Mouse (Mus musculus) frontal cortex, postnatal 14 days (tissue): ENCODE data around the gene Scn2b.

ENCODE experiments used
- DNase-seq, 2 experiments: peaks; one replicate each; pipeline ENCODE4 v3.0.0; 2022; ENCODE audit warnings: low spot score in 2 of 2

Gene Scn2b

DNA sequence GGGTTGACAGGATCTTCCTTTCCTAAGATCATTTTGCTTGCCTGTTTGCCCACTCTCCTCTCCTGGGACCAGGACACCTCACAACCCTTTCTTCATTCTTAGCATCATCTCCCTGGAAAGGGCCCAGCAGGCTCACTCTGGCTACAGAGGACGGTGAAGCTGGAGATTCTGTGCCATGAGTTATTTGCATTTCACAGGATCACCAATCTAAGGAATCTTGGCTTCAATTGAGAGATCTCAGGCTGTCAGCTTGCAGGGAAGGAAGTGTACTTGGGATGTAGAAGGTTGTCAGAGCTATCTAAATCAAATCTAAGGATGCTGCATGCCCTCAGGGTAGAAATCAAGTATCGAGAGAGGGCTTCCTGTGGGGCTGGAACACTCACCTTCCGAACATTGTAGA lies 55.9 kb downstream of the Scn2b start:
- no peak for DNase-seq

DNA sequence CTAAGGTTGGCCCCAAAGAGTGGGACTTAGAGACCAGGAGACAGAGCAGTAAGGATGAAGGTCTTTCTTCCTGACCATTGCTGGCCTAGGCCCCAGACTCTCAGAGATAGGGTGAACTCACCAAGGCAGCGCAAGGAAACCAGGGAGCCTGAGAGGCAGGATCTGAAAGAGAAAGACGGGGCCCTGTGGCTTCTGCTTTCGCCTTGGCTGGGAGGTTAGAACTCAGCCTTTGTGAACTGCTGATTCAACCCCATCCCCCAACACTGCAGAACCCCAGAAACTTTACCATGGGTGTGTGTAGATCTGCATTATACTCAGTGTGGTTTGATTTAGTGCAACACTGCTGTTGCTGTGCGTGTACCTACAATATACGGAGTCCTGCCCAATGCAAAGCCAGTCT lies 61.7 kb downstream of the Scn2b start:
- no peak for DNase-seq
